Mouse (Mus musculus) cerebellum, postnatal 36 days (tissue): ENCODE results near the gene Sema4g.
A peak's percentile ranks its signal among the peaks of the same experiment; 100 is the strongest.

Experiments
- DNase-seq, 2 experiments: peaks; one replicate each; pipeline ENCODE4 v3.0.0; 2021 to 2022; ENCODE audit warnings: mixed read lengths in 2 of 2

Gene Sema4g

GRCm38 (mm10) chr19:45005444-45005843, 16.5 kb downstream of the Sema4g start, which contains the start of gene Twnk:
TSS of gene Twnk (plus strand) at chr19:45005663.
- DNase-seq = no peak

GRCm38 (mm10) chr19:45005957-45006712, 17.2 kb downstream of the Sema4g start, which contains the start of gene Mrpl43:
TSS of gene Mrpl43 (minus strand) at chr19:45006442.
- peak; percentile 98 for DNase-seq

GRCm38 (mm10) chr19:45007021-45007420, 18.1 kb downstream of the Sema4g start:
- DNase-seq = no peak

GRCm38 (mm10) chr19:45007425-45008191, 18.7 kb downstream of the Sema4g start:
- no peak for DNase-seq

- no peak for DNase-seq
These were observed 21.7 kb downstream of the Sema4g start for GRCm38 (mm10) chr19:45010646-45011045.

- no peak for DNase-seq
These were observed 23.3 kb downstream of the Sema4g start for GRCm38 (mm10) chr19:45012219-45012618.

- DNase-seq = peak in 1 of 2 experiments; percentile 49
These were observed 23.7 kb downstream of the Sema4g start for GRCm38 (mm10) chr19:45012636-45013035.

- no peak for DNase-seq
These were observed 24.8 kb downstream of the Sema4g start for GRCm38 (mm10) chr19:45013581-45014225.

GRCm38 (mm10) chr19:45014335-45014971, 25.6 kb downstream of the Sema4g start, which contains the start of gene Lzts2:
TSS of gene Lzts2 (plus strand) at chr19:45014414.
- no peak for DNase-seq

- peak; percentile 65 to 66 for DNase-seq
These were observed 26.1 kb downstream of the Sema4g start for GRCm38 (mm10) chr19:45014981-45015402.

- peak; percentile 71 to 74 for DNase-seq
These were observed 26.8 kb downstream of the Sema4g start for GRCm38 (mm10) chr19:45015518-45016281.

- DNase-seq = peak; percentile 82 to 83
These were observed 27.7 kb downstream of the Sema4g start for GRCm38 (mm10) chr19:45016341-45017215.

GRCm38 (mm10) chr19:45017216-45017771, 28.4 kb downstream of the Sema4g start:
- DNase-seq = peak; percentile 85

GRCm38 (mm10) chr19:45017909-45018308, 29.0 kb downstream of the Sema4g start:
- DNase-seq = peak; percentile 66 to 80

- DNase-seq = peak; percentile 34 to 38
These were observed 29.5 kb downstream of the Sema4g start for GRCm38 (mm10) chr19:45018351-45018831.

GRCm38 (mm10) chr19:45020348-45020747, 31.4 kb downstream of the Sema4g start:
- DNase-seq = no peak

GRCm38 (mm10) chr19:45021362-45021761, 32.5 kb downstream of the Sema4g start:
- no peak for DNase-seq

GRCm38 (mm10) chr19:45023993-45024392, 35.1 kb downstream of the Sema4g start:
- no peak for DNase-seq

- no peak for DNase-seq
These were observed 35.9 kb downstream of the Sema4g start for GRCm38 (mm10) chr19:45024775-45025174.

- DNase-seq = peak in 1 of 2 experiments; percentile 22
These were observed 37.2 kb downstream of the Sema4g start for GRCm38 (mm10) chr19:45025937-45026568.
